Mouse (Mus musculus): ENCODE results near the gene Adam19. TPM values are rescaled to one million over a fixed set of nuclear protein-coding genes. Genes with fewer than 3 reads are reported as not detected.
"Not testable (repeated sequence)": the region's sequence is repeated elsewhere in the genome, so short reads cannot be mapped to it uniquely, and the experiment has no call there.

Adam19 gene
- total and polyA plus RNA-seq, 3 experiments = 3.0 to 9.0 (median 4.5) TPM

GRCm38 (mm10) chr11:46047264-46047663 lies 8.5 kb upstream of the Adam19 start:
- DNase-seq (ENCODE audit: extremely low read depth) = no peak
- Histone ChIP-seq H3K36me3 (replicated peaks in 1 of 2; ENCODE audit: control insufficient read depth in 1 of 2, insufficient read depth in 1 of 2, low read length in 1 of 2) (no peaks in the 10 kb centered on the region), H3K9me3 (replicated peaks; ENCODE audit: low read length) (peaks cover 7% of the 10 kb centered on the region), H3K27ac (ENCODE audit: insufficient read depth, low read depth) (no peak overlapping the region), H3K4me1 (ENCODE audit: control insufficient read depth in 1 of 2, insufficient read depth in 2 of 2) (no peaks in the 10 kb centered on the region), H3K4me3 (replicated peaks in 1 of 3; ENCODE audit: low read depth in 2 of 3, low read length in 2 of 3, poor library complexity in 1 of 3) (no peak overlapping the region), H3K9ac (ENCODE audit: insufficient read depth, low read depth) (no peak overlapping the region), H3K79me2 (replicated peaks; ENCODE audit: control insufficient read depth, extremely low read depth, insufficient read depth, poor library complexity, severe bottlenecking) (no peaks in the 10 kb centered on the region), H3K4me2 (ENCODE audit: insufficient read depth, low read depth, poor library complexity, severe bottlenecking) (no peak overlapping the region), H3K27me3 (replicated peaks) (no peaks in the 10 kb centered on the region)
- TF ChIP-seq NRF1 (IDR thresholded peaks at IDR 0.05; ENCODE audit: low read depth, low read length) (no peak), RAD21 (IDR thresholded peaks at IDR 0.05; ENCODE audit: low read depth, low read length) (no peak), CHD1 (IDR thresholded peaks at IDR 0.05; ENCODE audit: low read depth, low read length) (no peak), MYC (IDR thresholded peaks at IDR 0.05; ENCODE audit: low read depth, low read length) (no peak), ZNF384 (IDR thresholded peaks at IDR 0.05; ENCODE audit: low read depth, low read length) (no peak), JUND (conservative IDR thresholded peaks at IDR 0.05; ENCODE audit: low read depth, low read length) (no peak), EP300 (IDR thresholded peaks at IDR 0.05; ENCODE audit: low read length) (no peak), ZKSCAN1 (IDR thresholded peaks at IDR 0.05; ENCODE audit: borderline replicate concordance, low read depth, low read length) (no peak), IRF4 (IDR thresholded peaks at IDR 0.05; ENCODE audit: low read depth, low read length) (no peak), E2F4 (IDR thresholded peaks at IDR 0.05; ENCODE audit: insufficient replicate concordance, low read depth, low read length) (no peak), USF1 (IDR thresholded peaks at IDR 0.05; ENCODE audit: low read depth, low read length) (no peak), RCOR1 (conservative IDR thresholded peaks at IDR 0.05; ENCODE audit: low read depth, low read length) (no peak), SMC3 (IDR thresholded peaks at IDR 0.05; ENCODE audit: low read depth, low read length) (no peak), CHD2 (IDR thresholded peaks at IDR 0.05; ENCODE audit: low read length) (no peak), ETS1 (conservative IDR thresholded peaks at IDR 0.05; ENCODE audit: low read depth, low read length) (no peak), ZMIZ1 (IDR thresholded peaks at IDR 0.05; ENCODE audit: low read depth, low read length) (no peak), GABPA (IDR thresholded peaks at IDR 0.05; ENCODE audit: insufficient replicate concordance, low read depth, low read length) (no peak)
- in situ Hi-C loops (cut with MboI; ENCODE audit: low pct_ligation_motif_present, low pct_unique_long_range_greater_than_20kb, low sequenced_read_pairs) = no loop called here
- dilution Hi-C loops (cut with MboI; ENCODE audit: extremely low pct_ligation_motif_present, extremely low pct_unique_long_range_greater_than_20kb, low sequenced_read_pairs) = no loop called here

- H3K27ac ChIP-seq (ENCODE audit: insufficient read depth, low read depth); H3K36me3 ChIP-seq (replicated peaks in 1 of 2; ENCODE audit: control insufficient read depth in 1 of 2, insufficient read depth in 1 of 2, low read length in 1 of 2); H3K9me3 ChIP-seq (replicated peaks; ENCODE audit: low read length); H3K4me1 ChIP-seq (ENCODE audit: control insufficient read depth in 1 of 2, insufficient read depth in 2 of 2); dilution Hi-C loops (cut with MboI; ENCODE audit: extremely low pct_ligation_motif_present, extremely low pct_unique_long_range_greater_than_20kb, low sequenced_read_pairs); H3K79me2 ChIP-seq (replicated peaks; ENCODE audit: control insufficient read depth, extremely low read depth, insufficient read depth, poor library complexity, severe bottlenecking); H3K4me2 ChIP-seq (ENCODE audit: insufficient read depth, low read depth, poor library complexity, severe bottlenecking); in situ Hi-C loops (cut with MboI; ENCODE audit: low pct_ligation_motif_present, low pct_unique_long_range_greater_than_20kb, low sequenced_read_pairs); H3K4me3 ChIP-seq (replicated peaks in 1 of 3; ENCODE audit: low read depth in 2 of 3, low read length in 2 of 3, poor library complexity in 1 of 3); H3K27me3 ChIP-seq (replicated peaks); H3K9ac ChIP-seq (ENCODE audit: insufficient read depth, low read depth): not testable (repeated sequence)
- peak; percentile 54 for DNase-seq (ENCODE audit: extremely low read depth)
- TF ChIP-seq SMC3 (IDR thresholded peaks at IDR 0.05; ENCODE audit: low read depth, low read length) (peak; percentile 81), CTCF (conservative IDR thresholded peaks at IDR 0.05 in 1 of 2, IDR thresholded peaks at IDR 0.05 in 1 of 2; ENCODE audit: low read depth in 2 of 2, low read length in 2 of 2) (peak; percentile 15 to 77; a peak in 2 of 4 replicates), RAD21 (IDR thresholded peaks at IDR 0.05; ENCODE audit: low read depth, low read length) (peak; percentile 84), ZC3H11A (IDR thresholded peaks at IDR 0.05; ENCODE audit: low read depth, low read length) (peak; percentile 49; the same call in 1 of the 2 replicates)
These were observed 3.6 kb upstream of the Adam19 start, which contains the start of gene Gm12166 for GRCm38 (mm10) chr11:46052105-46052659. TSS of gene Gm12166 (minus strand) at chr11:46052321.

- DNase-seq (ENCODE audit: extremely low read depth); H3K4me2 ChIP-seq (ENCODE audit: insufficient read depth, low read depth, poor library complexity, severe bottlenecking); H3K79me2 ChIP-seq (replicated peaks; ENCODE audit: control insufficient read depth, extremely low read depth, insufficient read depth, poor library complexity, severe bottlenecking); H3K9ac ChIP-seq (ENCODE audit: insufficient read depth, low read depth); H3K4me3 ChIP-seq (replicated peaks in 1 of 3; ENCODE audit: low read depth in 2 of 3, low read length in 2 of 3, poor library complexity in 1 of 3); H3K27me3 ChIP-seq (replicated peaks); in situ Hi-C loops (cut with MboI; ENCODE audit: low pct_ligation_motif_present, low pct_unique_long_range_greater_than_20kb, low sequenced_read_pairs); H3K4me1 ChIP-seq (ENCODE audit: control insufficient read depth in 1 of 2, insufficient read depth in 2 of 2); dilution Hi-C loops (cut with MboI; ENCODE audit: extremely low pct_ligation_motif_present, extremely low pct_unique_long_range_greater_than_20kb, low sequenced_read_pairs); H3K9me3 ChIP-seq (replicated peaks; ENCODE audit: low read length); H3K27ac ChIP-seq (ENCODE audit: insufficient read depth, low read depth); H3K36me3 ChIP-seq (replicated peaks in 1 of 2; ENCODE audit: control insufficient read depth in 1 of 2, insufficient read depth in 1 of 2, low read length in 1 of 2): not testable (repeated sequence)
These were observed 2.3 kb upstream of the Adam19 start for GRCm38 (mm10) chr11:46053457-46053856.
